Mouse (Mus musculus) kidney, embryonic 16.5 days (tissue): ENCODE data around the gene Smap2. TPM values are rescaled to one million over a fixed set of nuclear protein-coding genes. Genes with fewer than 3 reads are reported as not detected.
"Not testable (repeated sequence)": the region's sequence is repeated elsewhere in the genome, so short reads cannot be mapped to it uniquely, and the experiment has no call there.

Experiments
- ATAC-seq: fragments of 200-750 bp; cut with Nextera tagmentation; 2 replicates; pipeline ENCODE4 v1.8.0; 2017; ENCODE audit warnings: moderate TSS enrichment; ENCODE audit not compliant: low FRiP score, low TSS enrichment
- H3K27ac ChIP-seq: fragments of 300-500 bp; sonication (generic); 2 replicates; pipeline ENCODE4 v1.5.1; 2014; ENCODE audit warnings: low read length
- H3K27me3 ChIP-seq: fragments of 300-500 bp; sonication (generic); 2 replicates; pipeline ENCODE4 v1.6.1; 2014; ENCODE audit warnings: low read length, control low read depth, mixed read lengths; ENCODE audit not compliant: insufficient read depth
- H3K36me3 ChIP-seq: fragments of 300-500 bp; sonication (generic); 2 replicates; pipeline ENCODE4 v1.6.1; 2014; ENCODE audit warnings: low read length, control low read depth, mixed read lengths; ENCODE audit not compliant: insufficient read depth
- H3K4me1 ChIP-seq: fragments of 300-500 bp; sonication (generic); 2 replicates; pipeline ENCODE4 v1.6.1; 2014; ENCODE audit warnings: low read length, control low read depth, mixed read lengths; ENCODE audit not compliant: insufficient read depth
- H3K4me2 ChIP-seq: fragments of 300-500 bp; sonication (generic); replicated peaks from 2 replicates; pipeline ENCODE4 v1.6.1; 2014; ENCODE audit warnings: low read depth, low read length
- H3K4me3 ChIP-seq: fragments of 300-500 bp; sonication (generic); 2 replicates; pipeline ENCODE4 v1.5.1; 2014; ENCODE audit warnings: mild to moderate bottlenecking, low read length
- H3K9ac ChIP-seq: fragments of 300-500 bp; sonication (generic); replicated peaks from 2 replicates; pipeline ENCODE4 v1.6.1; 2014; ENCODE audit warnings: low read length
- H3K9me3 ChIP-seq: fragments of 300-500 bp; sonication (generic); 2 replicates; pipeline ENCODE4 v1.6.1; 2016; ENCODE audit warnings: low read length, control low read depth
- WGBS: fragments of 180-500 bp; shearing (Covaris S2); extraction: QIAGEN DNeasy Blood & Tissue Kit; methylation state at CpG from one replicate; pipeline ENCODE4 v1.1.7; 2014; 5-methylcytosine and 5-hydroxymethylcytosine counted together
- polyA plus RNA-seq: library from polyadenylated mRNA; unstranded; fragments of >200 nt; fragmentation: Nextera tagmentation; extraction: Ambion mirVana; gene quantifications from 2 replicates; pipeline ENCODE4 v1.2.1, GENCODE M21; 2015

Gene Smap2
- polyA plus RNA-seq = 12.9 and 15.0 TPM in 2 replicates

DNA sequence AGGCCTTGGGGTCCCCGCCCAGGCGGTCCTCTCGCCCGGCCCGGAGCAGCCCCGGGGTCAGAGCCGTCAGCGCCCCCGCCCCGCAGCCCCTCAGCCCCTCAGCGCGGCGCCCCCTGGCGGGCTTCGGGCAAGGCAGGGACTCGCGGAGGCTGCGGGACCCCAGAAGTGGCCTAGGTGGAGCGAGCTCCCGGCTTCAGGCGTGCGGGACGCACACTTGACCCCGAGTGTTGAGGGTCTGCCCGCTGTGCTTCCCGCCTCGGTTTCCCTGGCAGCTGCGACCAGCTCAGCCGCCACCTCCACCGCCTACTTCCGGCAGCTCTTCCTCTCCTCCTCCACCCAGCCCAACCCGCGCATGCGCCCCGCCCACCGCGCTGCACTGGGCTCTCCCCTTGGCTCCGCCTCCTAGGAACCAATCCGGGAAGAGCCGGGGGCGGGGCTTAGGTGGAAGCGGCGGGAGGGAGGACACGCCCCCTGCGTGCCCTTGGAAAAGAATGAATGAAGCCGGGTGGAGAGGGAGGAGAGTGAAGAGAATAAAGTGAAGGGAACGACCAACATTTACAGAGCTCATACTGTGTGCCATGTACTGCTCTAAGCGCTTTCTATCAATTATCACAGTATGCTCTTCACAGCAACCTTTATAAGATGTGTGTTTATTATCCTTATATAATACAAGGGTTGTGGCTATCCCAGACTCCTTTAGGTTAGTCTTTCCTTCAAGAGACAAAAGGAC is at the start of gene Smap2:
Gene Smap2 (minus strand): TSS at position 320 of the 730 bp plus-strand sequence.
- Histone ChIP-seq H3K27me3 (no peaks in the 10 kb centered on the region), H3K4me3 (peak within 1 kb of the TSS; percentile 95), H3K9me3 (no peaks in the 10 kb centered on the region), H3K9ac (peak within 1 kb of the TSS; percentile 92), H3K4me1 (peaks cover 21% of the 10 kb centered on the region), H3K4me2 (peak within 1 kb of the TSS; percentile 87), H3K36me3 (no peaks in the 10 kb centered on the region), H3K27ac (0 out of 2 replicates have a peak within 1 kb of the TSS, but pooled peaks have one; percentile 36)
- WGBS = under 1% methylated on average over 34 of the region's 48 CpGs
- ATAC-seq = peak; percentile 96

DNA sequence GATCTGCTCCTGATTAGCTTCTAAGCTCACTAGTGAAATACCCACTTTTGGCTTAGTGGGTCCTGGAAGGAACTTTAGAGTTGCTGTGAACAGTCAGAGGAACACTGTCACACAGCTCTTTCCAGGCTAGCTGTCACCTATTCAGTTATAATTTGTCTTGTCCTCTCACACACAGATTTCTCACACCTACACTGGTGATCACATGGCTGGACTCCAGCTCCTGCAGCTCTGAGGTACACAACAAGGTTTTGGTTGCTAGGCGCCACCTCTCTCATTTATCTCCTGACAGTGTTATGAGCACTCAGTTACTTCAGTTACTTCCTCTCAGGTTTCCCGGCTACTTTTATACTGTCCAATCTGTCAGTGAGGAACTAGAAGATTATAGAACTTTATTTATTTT is 48.3 kb upstream of the Smap2 start:
- Histone ChIP-seq H3K36me3 (peaks cover 40% of the 10 kb centered on the region), H3K4me2 (no peak overlapping the region), H3K27me3 (no peaks in the 10 kb centered on the region), H3K4me3 (no peak overlapping the region), H3K9me3 (no peaks in the 10 kb centered on the region), H3K9ac (no peak overlapping the region), H3K4me1 (no peaks in the 10 kb centered on the region), H3K27ac (no peak overlapping the region)
- ATAC-seq = no peak
- WGBS = 55% methylated on average over 2 of the region's 2 CpGs

DNA sequence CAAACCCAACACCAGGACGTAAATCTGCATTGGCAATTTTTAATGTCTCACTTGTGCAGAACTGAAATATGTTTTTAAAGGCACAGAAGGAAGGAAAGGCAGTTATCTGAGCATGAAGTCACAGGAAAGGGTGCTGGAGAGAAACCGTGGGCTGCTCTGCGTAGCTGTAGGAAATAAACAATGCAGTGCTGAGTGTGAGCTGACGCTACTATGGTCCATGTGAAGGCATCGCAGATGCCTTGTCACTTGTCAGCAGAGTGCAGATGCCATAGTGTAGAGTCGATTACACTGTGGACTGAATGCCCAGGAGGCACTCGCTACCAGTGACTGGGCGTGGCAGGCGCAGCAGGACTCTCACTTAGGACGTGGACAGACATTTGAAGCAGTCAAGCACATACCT is 42.2 kb upstream of the Smap2 start:
- ATAC-seq, H3K9me3 ChIP-seq, H3K9ac ChIP-seq, H3K4me1 ChIP-seq, H3K27ac ChIP-seq, H3K4me2 ChIP-seq, H3K4me3 ChIP-seq, H3K27me3 ChIP-seq: not testable (repeated sequence)
- H3K36me3 ChIP-seq = peaks cover 22% of the 10 kb centered on the region
- WGBS = 88% methylated on average over 10 of the region's 10 CpGs

DNA sequence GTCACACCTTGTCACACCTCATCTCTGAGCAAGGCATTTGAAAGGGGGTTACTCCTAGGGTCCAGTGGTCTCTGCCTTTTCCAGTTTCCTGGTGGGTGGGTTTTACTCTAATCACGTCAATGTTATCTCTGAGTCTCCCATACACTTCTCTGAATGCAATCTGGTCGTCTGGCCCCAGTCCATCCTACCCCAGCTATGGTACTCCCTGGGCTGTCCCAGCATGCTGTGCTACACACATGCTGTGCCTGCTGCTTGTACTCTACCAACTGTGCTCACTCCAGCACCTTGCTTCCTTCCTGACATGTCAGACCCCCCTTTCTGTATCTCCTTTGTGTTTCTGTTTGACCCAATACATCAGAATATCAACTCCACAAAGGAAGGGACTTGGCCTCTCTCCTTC is 40.0 kb upstream of the Smap2 start:
- Histone ChIP-seq H3K4me2 (no peak overlapping the region), H3K27me3 (peaks cover 6% of the 10 kb centered on the region; the same call in 1 of the 2 replicates), H3K9me3 (no peaks in the 10 kb centered on the region), H3K4me3 (no peak overlapping the region), H3K27ac (no peak overlapping the region), H3K36me3 (peaks cover 16% of the 10 kb centered on the region), H3K4me1 (peaks cover 4% of the 10 kb centered on the region; the same call in 1 of the 2 replicates), H3K9ac (no peak overlapping the region)
- 66% methylated on average over 2 of the region's 2 CpGs for WGBS
- ATAC-seq = no peak

DNA sequence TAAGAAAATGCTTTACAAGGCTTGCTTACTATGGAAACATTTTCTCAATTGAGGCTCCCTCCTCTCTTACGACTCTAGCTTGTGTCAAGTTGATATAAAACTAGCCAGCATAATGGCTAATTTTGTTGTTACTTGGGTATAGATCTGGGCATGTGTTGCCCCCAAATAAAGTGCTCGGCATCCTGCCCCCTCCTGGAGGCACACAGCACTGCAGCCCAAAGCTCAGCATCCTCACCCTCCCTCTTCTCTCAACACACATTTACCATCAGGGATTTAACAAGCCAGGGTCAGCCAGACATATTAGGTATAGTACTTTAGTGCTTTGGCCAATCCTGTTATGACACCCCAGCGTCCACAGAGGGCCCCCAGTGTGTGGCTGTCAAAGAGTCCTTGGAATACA is 39.3 kb upstream of the Smap2 start:
- H3K4me2 ChIP-seq = no peak overlapping the region

DNA sequence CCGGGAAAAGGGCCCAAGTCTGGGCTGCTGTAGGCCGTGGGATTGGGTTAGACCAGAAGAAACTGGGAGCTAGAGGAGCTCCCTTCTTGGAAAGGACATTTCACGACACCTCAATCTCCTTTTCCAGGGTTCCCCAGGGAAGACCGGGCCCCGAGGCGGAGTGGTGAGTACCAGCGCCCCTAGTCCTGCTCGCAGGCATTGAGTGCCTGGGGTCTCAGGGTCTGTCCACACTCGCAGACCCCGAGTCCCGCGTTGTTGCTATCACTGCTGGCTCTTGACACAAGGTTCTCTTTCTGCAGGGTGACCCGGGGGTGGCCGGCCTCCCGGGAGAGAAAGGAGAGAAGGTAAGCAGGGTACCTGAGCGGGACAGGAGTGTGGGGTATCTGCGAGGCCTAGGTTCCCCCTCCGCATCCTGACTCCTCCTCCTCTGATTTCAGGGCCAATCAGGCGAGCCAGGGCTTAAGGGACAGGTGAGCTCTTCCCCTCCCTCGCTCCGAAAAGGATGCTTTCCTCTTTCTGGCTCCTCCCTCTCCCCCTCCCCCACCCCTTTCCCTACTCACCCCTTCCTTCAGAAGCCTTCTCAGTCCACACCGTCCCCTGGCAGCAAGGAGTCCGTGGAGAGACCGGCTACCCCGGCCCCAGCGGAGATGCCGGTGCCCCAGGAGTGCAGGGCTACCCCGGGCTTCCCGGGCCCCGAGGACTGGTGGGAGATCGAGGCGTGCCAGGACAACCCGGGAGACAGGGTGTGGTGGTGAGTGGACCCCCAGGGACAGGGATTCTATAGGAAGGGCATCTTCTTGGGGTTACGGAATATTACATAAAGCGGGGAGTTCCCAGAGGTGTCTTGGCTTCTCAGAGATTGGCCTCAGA is 35.6 kb upstream of the Smap2 start:
- H3K36me3 ChIP-seq = no peaks in the 10 kb centered on the region
- H3K4me2 ChIP-seq = peak overlapping the region; percentile 50
- peak overlapping the region; percentile 31; the same call in 1 of the 2 replicates for H3K9ac ChIP-seq
- peak overlapping the region; percentile 34 for H3K4me3 ChIP-seq
- peaks cover 4% of the 10 kb centered on the region; the same call in 1 of the 2 replicates for H3K4me1 ChIP-seq
- H3K27me3 ChIP-seq = peaks cover 9% of the 10 kb centered on the region; the same call in 1 of the 2 replicates
- ATAC-seq = peak; percentile 65; the same call in 1 of the 2 replicates
- no peak overlapping the region for H3K27ac ChIP-seq
- WGBS = 6% methylated on average over 35 of the region's 35 CpGs
- no peaks in the 10 kb centered on the region for H3K9me3 ChIP-seq

More for the DNA sequence above, 39.3 kb upstream of the Smap2 start:
- Histone ChIP-seq H3K9me3 (no peaks in the 10 kb centered on the region), H3K36me3 (peaks cover 10% of the 10 kb centered on the region), H3K27me3 (peaks cover 9% of the 10 kb centered on the region; the same call in 1 of the 2 replicates), H3K4me3 (no peak overlapping the region), H3K9ac (no peak overlapping the region), H3K4me1 (peaks cover 4% of the 10 kb centered on the region; the same call in 1 of the 2 replicates), H3K27ac (no peak overlapping the region)
- 49% methylated on average over 3 of the region's 3 CpGs for WGBS
- no peak for ATAC-seq

DNA sequence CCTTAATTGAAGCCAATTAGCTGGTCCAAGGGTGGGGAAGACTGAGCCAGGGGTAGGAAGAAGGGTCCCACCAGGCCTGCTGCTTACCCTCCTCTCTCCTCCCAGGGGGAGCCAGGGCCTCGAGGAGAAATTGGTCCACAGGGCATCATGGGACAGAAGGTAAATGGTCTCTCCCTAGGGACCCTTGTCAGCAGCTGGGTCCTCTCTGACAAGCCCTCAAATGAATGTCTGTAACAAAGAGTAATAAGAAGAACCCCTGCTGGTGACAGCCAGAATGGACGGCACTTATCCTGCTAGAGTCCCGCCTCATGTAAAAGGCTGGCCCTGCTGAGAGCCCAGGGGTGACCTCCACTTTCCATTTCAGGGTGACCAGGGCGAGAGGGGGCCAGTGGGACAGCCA is 34.8 kb upstream of the Smap2 start:
- 31% methylated on average over 4 of the region's 4 CpGs for WGBS
- Histone ChIP-seq H3K9me3 (no peaks in the 10 kb centered on the region), H3K27me3 (peaks cover 9% of the 10 kb centered on the region; the same call in 1 of the 2 replicates), H3K36me3 (no peaks in the 10 kb centered on the region), H3K4me1 (peaks cover 4% of the 10 kb centered on the region; the same call in 1 of the 2 replicates), H3K27ac (no peak overlapping the region), H3K4me3 (no peak overlapping the region), H3K4me2 (no peak overlapping the region), H3K9ac (no peak overlapping the region; the same call in 1 of the 2 replicates)
- no peak for ATAC-seq

DNA sequence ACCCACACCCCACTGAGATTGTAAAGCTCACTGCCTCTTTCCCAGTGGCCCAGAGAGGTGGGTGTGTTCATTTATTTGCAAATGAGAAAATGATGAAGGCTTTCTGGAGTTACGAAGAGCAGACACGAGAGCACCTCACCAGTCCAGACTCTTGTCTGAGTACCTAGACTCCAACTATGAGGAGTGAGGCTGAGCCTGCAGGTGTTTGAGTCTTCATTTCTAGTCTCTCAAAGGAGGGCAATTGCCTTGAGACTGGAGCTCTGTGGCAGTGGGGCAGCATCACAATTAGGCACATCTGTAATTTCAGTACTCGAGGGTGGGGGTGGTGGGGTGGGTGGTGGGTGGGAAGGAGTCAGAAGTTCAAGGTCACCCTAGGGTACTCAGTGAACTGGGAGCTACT is 25.9 kb upstream of the Smap2 start:
- Histone ChIP-seq H3K9me3 (no peaks in the 10 kb centered on the region), H3K27ac (no peak overlapping the region), H3K4me2 (no peak overlapping the region), H3K36me3 (no peaks in the 10 kb centered on the region), H3K4me3 (no peak overlapping the region), H3K9ac (no peak overlapping the region), H3K27me3 (peaks cover 23% of the 10 kb centered on the region), H3K4me1 (peaks cover 16% of the 10 kb centered on the region)
- WGBS = 64% methylated on average over 3 of the region's 3 CpGs
- ATAC-seq = no peak

DNA sequence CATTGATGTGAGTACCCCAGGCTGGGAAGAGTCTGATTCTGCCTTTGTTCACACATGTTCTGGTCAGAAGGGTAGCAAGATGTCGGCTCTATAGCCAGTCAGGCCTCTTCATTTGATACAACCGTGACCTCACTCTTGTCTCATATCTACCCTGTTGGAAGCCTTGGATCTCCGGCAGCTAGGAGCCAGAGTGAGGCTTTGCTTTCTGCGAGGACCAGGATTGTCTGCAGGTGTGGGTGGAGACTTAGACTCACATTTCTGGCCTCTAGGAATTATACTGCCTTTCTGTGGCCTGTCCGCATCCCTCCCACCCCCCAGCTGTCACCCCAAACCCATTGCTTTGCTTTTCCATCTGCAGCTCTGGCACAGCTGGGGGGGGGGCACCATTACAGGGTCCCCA is 25.4 kb upstream of the Smap2 start:
- H3K9ac ChIP-seq = no peak overlapping the region
- H3K27me3 ChIP-seq = peaks cover 26% of the 10 kb centered on the region
- H3K4me1 ChIP-seq = peaks cover 16% of the 10 kb centered on the region
- H3K9me3 ChIP-seq = no peaks in the 10 kb centered on the region
- no peak overlapping the region for H3K4me3 ChIP-seq
- H3K36me3 ChIP-seq = no peaks in the 10 kb centered on the region
- ATAC-seq = no peak
- H3K27ac ChIP-seq = no peak overlapping the region
- no peak overlapping the region for H3K4me2 ChIP-seq
- 82% methylated on average over 5 of the region's 5 CpGs for WGBS
